Mouse (Mus musculus): ENCODE data around the gene Bex2. TPM values are rescaled to one million over a fixed set of nuclear protein-coding genes. Genes with fewer than 3 reads are reported as not detected.
"Not testable (repeated sequence)": the region's sequence is repeated elsewhere in the genome, so short reads cannot be mapped to it uniquely, and the experiment has no call there.

Bex2 gene
- 100 to 1,000 TPM; 345 to 394 TPM for total RNA-seq (2021)

DNA sequence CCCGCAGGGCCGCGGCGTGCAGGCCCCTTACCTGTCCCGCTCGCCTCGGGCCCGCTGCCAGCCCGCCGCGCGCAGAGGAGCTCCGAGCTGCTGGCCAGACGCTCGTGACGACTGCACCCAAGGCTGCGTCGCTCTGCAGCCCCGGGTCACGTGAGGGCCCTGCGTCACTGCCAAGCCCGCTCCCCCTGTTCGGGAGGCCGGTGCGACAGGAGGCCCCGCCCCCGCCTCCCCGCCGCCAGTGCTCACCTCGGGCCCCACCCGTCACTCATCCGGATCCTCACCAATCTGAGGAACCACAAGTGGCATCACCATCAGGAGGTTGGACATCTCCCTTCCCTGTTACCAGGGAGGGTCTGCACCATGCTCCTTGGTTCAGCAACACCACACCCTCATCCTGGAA, at the start of gene Bex2:
TSS of gene Bex2 (minus strand) at position 217 of the 400 bp plus-strand sequence.
- intact Hi-C loops (cut with DNase I): not testable (repeated sequence)
- DNase-seq: peak; percentile 67

GRCm38 (mm10) chrX:136115419-136115961, 47.5 kb upstream of the Bex2 start:
- peak; percentile 80 for DNase-seq
- intact Hi-C loops (cut with DNase I): no loop called here

DNA sequence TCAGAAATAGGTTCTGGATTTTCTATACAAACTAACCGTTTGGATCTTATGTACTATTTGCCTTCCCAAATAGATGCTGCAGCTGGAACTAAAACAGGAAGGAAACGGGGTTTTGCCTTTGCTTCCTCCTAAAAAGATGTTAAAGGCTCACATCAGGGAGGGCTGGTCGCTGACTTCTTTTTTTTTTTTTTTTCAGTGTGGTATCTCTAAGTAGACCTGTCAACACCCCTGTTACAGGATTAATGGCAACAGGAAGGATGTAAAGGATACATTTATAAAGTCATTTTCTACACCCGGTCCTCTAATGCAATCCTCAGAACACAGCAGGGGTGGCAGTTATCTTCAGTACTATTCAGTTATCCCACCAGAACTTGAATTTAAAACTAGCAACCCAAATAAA, 47.0 kb upstream of the Bex2 start:
- intact Hi-C loops (cut with DNase I): no loop called here
- DNase-seq: no peak

DNA sequence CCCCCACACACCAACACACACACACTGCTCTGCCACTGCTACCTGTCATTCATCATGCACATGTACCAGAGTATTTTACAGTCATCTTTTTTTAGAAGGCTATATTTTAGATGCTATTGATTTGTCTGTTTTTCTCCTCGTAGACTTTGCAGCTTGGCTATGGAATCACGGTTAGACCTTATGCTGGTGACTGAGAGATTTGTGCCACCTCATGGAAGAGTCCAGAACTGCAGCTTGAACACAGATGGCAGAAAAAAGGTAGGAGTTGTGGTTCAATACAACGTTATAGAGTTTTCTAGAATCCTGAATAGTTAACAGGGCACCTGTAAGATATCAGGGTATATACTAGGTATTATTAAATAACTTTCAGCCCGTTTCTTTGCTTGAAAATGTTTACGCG, 39.9 kb upstream of the Bex2 start:
- intact Hi-C loops (cut with DNase I): loop anchor here (2.0 kb wide), 1 partner anchor 61 kb away; no protein-coding TSS in a partner anchor
- DNase-seq: peak; percentile 40

DNA sequence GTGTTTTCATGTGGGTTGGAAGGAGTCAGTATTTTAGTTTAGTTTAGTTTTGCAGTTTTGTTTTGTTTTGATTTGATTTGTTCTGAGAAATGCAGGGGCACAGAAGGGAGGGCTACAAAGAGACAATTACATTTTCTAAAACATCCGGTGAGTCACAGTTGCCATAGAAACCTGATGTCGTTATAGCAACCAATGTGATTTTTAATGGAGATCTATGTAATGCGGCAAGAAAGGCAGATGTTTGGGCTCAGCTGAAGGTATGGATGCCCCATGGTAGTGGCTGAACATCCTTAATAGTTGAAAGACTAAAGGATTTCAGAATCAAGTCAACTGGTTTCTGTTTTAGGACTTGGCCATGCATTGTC, 36.7 kb upstream of the Bex2 start:
- DNase-seq: no peak
- intact Hi-C loops (cut with DNase I): no loop called here

- no peak for DNase-seq
These were observed 36.1 kb upstream of the Bex2 start for GRCm38 (mm10) chrX:136104046-136104723.

GRCm38 (mm10) chrX:136094421-136094820, 26.4 kb upstream of the Bex2 start:
- no peak for DNase-seq
- intact Hi-C loops (cut with DNase I): no loop called here

More at GRCm38 (mm10) chrX:136104046-136104723, 36.1 kb upstream of the Bex2 start:
- intact Hi-C loops (cut with DNase I): no loop called here

GRCm38 (mm10) chrX:136092497-136093279, 24.7 kb upstream of the Bex2 start:
- DNase-seq: no peak
- intact Hi-C loops (cut with DNase I): no loop called here

GRCm38 (mm10) chrX:136085155-136085554, 17.1 kb upstream of the Bex2 start, which contains the start of gene Nxf3:
Nxf3 (minus strand) TSS chrX:136085255.
- DNase-seq: no peak
- intact Hi-C loops (cut with DNase I): no loop called here

- DNase-seq: peak; percentile 55
- intact Hi-C loops (cut with DNase I): not testable (repeated sequence)
These were observed 640 bp downstream of the Bex2 start for GRCm38 (mm10) chrX:136067201-136067991.

DNA sequence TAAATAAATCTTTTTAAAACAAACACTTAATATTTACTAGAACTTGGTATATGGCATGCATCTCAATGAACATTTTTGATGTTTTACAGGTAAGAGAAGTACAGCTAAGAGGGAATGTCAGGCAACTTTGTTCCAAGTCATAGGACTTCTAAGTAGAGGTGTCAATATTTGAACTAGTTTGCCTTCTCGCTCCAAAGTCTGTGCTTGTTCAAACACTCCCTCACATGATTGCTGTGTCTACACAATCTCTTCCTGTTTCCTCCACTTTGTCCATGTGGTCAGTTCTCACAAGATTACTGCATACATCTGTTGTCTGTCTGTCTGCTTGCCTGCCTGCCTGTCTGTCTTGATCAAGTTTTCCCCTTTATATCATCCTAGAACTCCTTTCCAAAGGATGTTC, 7.3 kb downstream of the Bex2 start:
- DNase-seq: no peak
- intact Hi-C loops (cut with DNase I): no loop called here

DNA sequence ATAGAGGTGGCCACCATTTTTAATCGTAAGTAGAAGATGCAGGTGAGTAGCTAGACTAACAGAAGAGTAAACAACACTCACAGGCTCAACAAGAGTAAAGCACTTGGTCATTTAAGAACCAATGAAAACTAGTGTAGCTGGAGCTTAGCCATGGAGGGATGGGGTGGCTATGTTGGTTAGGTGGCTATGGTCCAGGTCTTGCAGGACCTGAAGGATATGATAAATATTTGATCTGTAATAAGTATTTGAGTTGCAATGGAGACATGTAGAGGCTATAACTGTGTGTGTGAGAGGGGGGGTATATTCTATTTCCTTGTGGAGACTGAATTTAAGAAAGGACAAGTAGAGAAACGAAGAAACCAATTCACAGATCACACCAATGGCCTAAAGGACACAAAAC, 16.8 kb downstream of the Bex2 start:
- no peak for DNase-seq
- intact Hi-C loops (cut with DNase I): no loop called here

GRCm38 (mm10) chrX:136047528-136047927, 20.5 kb downstream of the Bex2 start:
- DNase-seq: peak; percentile 64
- intact Hi-C loops (cut with DNase I): loop anchor here (2.0 kb wide), 1 partner anchor 61 kb away; no protein-coding TSS in a partner anchor

GRCm38 (mm10) chrX:136043726-136044125, 24.3 kb downstream of the Bex2 start:
- DNase-seq: no peak
- intact Hi-C loops (cut with DNase I): no loop called here

GRCm38 (mm10) chrX:136032799-136033763, 35.0 kb downstream of the Bex2 start, which contains the start of gene Arxes1:
Arxes1 (plus strand) TSS chrX:136033367.
- intact Hi-C loops (cut with DNase I): not testable (repeated sequence)
- peak; percentile 11 for DNase-seq

GRCm38 (mm10) chrX:136030331-136030730, 37.7 kb downstream of the Bex2 start:
- DNase-seq: no peak
- intact Hi-C loops (cut with DNase I): no loop called here
